Mouse (Mus musculus): ENCODE data around the gene Atad5. TPM values are rescaled to one million over a fixed set of nuclear protein-coding genes. Genes with fewer than 3 reads are reported as not detected.

Atad5 gene
- 0.10 and 0.18 TPM in 2 replicates for polyA plus RNA-seq (2012; rRNA removed)

DNA sequence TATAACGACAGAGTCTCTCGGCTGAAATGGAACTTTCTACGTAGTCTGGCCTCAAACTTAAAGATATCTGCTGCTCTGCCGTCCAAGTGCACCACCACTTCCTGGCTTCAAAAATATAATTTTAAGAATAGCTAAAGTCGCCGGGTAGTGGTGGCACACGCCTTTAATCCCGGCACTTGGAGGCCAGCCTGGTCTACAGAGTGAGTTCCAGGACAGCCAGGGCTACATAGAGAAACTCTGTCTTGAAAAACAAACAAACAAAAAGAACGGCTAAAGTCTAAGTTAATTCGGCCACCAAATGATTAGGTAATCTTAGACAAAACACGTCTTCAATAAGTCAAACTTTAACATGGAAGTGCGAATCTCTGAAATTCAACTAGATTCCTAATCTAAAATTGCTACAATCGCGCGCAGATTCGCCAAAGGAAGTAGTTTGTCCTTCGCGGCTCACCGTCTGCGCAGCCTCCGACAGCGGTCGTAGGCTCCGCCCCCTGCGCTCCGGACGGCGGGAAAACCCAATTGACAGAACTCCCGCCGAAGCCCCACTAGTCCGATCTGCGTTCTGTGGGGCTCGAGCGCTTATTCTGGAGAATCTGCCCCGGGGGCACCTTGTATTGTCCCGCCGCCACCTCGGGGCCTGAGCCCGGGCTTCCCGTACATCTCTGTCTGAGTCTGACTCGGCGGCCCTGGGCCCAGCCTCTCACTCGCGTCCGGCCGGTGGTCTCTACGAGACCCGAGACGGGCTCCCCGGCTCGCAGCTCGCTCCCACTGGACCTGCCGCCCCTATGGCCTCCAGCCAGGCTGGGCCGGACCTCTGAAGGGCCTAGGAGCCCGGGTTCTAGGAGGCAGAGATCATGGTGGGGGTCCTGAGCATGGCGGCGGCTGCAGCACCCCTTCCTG, at the start of gene Atad5:
Gene Atad5 (plus strand): TSS at position 484 of the 900 bp plus-strand sequence.
- 4% methylated on average over 57 of the region's 57 CpGs for WGBS
- Histone ChIP-seq H3K36me3 (ENCODE audit: control insufficient read depth, insufficient read depth, low read length) (no peaks in the 10 kb centered on the region), H3K4me3 (ENCODE audit: low read depth, low read length) (peak within 1 kb of the TSS; percentile 72), H3K4me1 (ENCODE audit: control insufficient read depth, insufficient read depth, insufficient read length, low read length) (peaks cover 11% of the 10 kb centered on the region; the same call in 1 of the 2 replicates), H3K27me3 (ENCODE audit: control insufficient read depth, insufficient read depth, low read length) (no peaks in the 10 kb centered on the region), H3K27ac (ENCODE audit: insufficient read depth, low read depth, low read length) (no peak within 1 kb of the TSS)
- TF ChIP-seq POLR2A (IDR thresholded peaks at IDR 0.05; ENCODE audit: low read depth, low read length) (no peak; the same call in 1 of the 2 replicates), CTCF (IDR thresholded peaks at IDR 0.05; ENCODE audit: extremely low read depth, insufficient read length, insufficient replicate concordance, low read depth, low read length) (no peak)

DNA sequence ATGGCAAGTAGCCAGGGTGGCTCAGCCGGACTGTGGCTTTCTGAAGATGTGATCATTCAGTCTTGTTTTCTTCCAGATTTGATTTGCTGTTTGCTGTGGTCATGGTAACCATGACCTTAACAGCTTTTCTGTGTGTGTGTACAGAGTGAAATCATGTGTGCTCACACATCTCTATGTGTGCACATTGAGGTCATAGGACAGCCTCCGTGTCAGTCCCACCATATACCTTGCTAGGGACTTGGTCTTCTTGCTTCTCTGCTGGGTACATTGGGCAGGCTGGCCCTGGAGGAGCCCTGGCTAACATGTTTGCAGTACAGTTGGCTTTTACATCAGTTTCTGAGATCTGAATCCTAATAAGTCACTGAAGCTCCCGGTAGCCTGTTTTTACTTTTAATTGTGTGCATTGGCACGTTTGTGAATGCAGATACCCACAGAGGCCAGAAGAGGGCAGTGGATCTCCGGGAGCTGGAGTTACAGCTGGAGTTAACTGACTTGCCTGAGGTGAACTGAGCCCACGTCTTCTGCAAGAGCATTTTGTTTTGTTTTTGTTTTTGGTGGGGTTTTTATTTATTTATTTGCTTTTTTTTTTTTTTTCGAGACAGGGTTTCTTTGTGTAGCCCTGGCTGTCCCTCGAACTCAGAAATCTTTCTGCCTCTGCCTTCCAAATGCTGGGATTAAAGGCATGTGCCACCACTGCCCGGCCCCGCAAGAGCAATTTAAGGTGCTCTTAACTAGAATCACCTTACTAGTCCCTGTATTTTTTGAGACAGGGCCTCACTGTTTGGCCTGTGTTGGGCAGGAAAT, 46.4 kb upstream of the Atad5 start:
- 49% methylated on average over 10 of the region's 10 CpGs for WGBS
- Histone ChIP-seq H3K27ac (ENCODE audit: insufficient read depth, low read depth, low read length) (no peak overlapping the region), H3K27me3 (ENCODE audit: control insufficient read depth, insufficient read depth, low read length) (no peaks in the 10 kb centered on the region), H3K4me3 (ENCODE audit: low read depth, low read length) (no peak overlapping the region), H3K4me1 (ENCODE audit: control insufficient read depth, insufficient read depth, insufficient read length, low read length) (no peaks in the 10 kb centered on the region), H3K36me3 (ENCODE audit: control insufficient read depth, insufficient read depth, low read length) (peaks cover 8% of the 10 kb centered on the region)
- TF ChIP-seq POLR2A (IDR thresholded peaks at IDR 0.05; ENCODE audit: low read depth, low read length) (no peak), CTCF (IDR thresholded peaks at IDR 0.05; ENCODE audit: extremely low read depth, insufficient read length, insufficient replicate concordance, low read depth, low read length) (peak; percentile 75; the same call in 1 of the 2 replicates)

- TF ChIP-seq CTCF (IDR thresholded peaks at IDR 0.05; ENCODE audit: extremely low read depth, insufficient read length, insufficient replicate concordance, low read depth, low read length), result no peak
- TF ChIP-seq POLR2A (IDR thresholded peaks at IDR 0.05; ENCODE audit: low read depth, low read length), result no peak
- H3K4me1 ChIP-seq (ENCODE audit: control insufficient read depth, insufficient read depth, insufficient read length, low read length), result no peaks in the 10 kb centered on the region
- no peak overlapping the region for H3K4me3 ChIP-seq (ENCODE audit: low read depth, low read length)
- peaks cover 12% of the 10 kb centered on the region for H3K36me3 ChIP-seq (ENCODE audit: control insufficient read depth, insufficient read depth, low read length)
- 81% methylated on average over 8 of the region's 8 CpGs for WGBS
- H3K27ac ChIP-seq (ENCODE audit: insufficient read depth, low read depth, low read length), result no peak overlapping the region
- no peaks in the 10 kb centered on the region for H3K27me3 ChIP-seq (ENCODE audit: control insufficient read depth, insufficient read depth, low read length)
Measured at GRCm38 (mm10) chr11:80043419-80043817, 45.8 kb upstream of the Atad5 start.

- Histone ChIP-seq H3K27me3 (ENCODE audit: control insufficient read depth, insufficient read depth, low read length) (no peaks in the 10 kb centered on the region), H3K4me1 (ENCODE audit: control insufficient read depth, insufficient read depth, insufficient read length, low read length) (no peaks in the 10 kb centered on the region), H3K36me3 (ENCODE audit: control insufficient read depth, insufficient read depth, low read length) (peaks cover 24% of the 10 kb centered on the region), H3K27ac (ENCODE audit: insufficient read depth, low read depth, low read length) (no peak overlapping the region), H3K4me3 (ENCODE audit: low read depth, low read length) (no peak overlapping the region)
- TF ChIP-seq POLR2A (IDR thresholded peaks at IDR 0.05; ENCODE audit: low read depth, low read length) (no peak), CTCF (IDR thresholded peaks at IDR 0.05; ENCODE audit: extremely low read depth, insufficient read length, insufficient replicate concordance, low read depth, low read length) (no peak)
- WGBS, result 86% methylated on average over 7 of the region's 7 CpGs
Measured at GRCm38 (mm10) chr11:80046856-80047255, 42.3 kb upstream of the Atad5 start.

GRCm38 (mm10) chr11:80050088-80050487, 39.1 kb upstream of the Atad5 start:
- Histone ChIP-seq H3K4me3 (ENCODE audit: low read depth, low read length) (no peak overlapping the region), H3K4me1 (ENCODE audit: control insufficient read depth, insufficient read depth, insufficient read length, low read length) (no peaks in the 10 kb centered on the region), H3K36me3 (ENCODE audit: control insufficient read depth, insufficient read depth, low read length) (peaks cover 47% of the 10 kb centered on the region), H3K27me3 (ENCODE audit: control insufficient read depth, insufficient read depth, low read length) (no peaks in the 10 kb centered on the region), H3K27ac (ENCODE audit: insufficient read depth, low read depth, low read length) (no peak overlapping the region)
- 72% methylated on average over 2 of the region's 2 CpGs for WGBS
- no peak for TF ChIP-seq POLR2A (IDR thresholded peaks at IDR 0.05; ENCODE audit: low read depth, low read length)
- TF ChIP-seq CTCF (IDR thresholded peaks at IDR 0.05; ENCODE audit: extremely low read depth, insufficient read length, insufficient replicate concordance, low read depth, low read length), result no peak

DNA sequence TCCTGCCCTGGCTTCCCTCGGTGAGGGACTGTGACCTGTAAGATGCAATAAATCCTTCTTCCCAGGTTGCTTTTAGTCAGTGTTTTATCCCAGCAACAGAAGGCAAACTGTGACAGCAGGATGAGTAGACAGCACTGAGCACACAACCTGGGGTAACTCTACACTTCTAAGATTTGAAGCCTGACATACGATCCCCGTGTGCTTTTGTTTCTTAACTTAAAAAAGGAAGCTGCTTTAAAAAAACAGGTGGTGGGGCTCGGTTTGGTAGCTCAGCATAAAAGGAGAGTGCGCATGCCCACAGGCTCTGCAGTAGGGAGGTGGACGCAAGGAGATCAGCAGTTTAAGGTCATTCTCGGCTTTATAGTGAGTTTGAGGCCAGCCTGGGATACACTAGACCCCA, 36.7 kb upstream of the Atad5 start:
- Histone ChIP-seq H3K27me3 (ENCODE audit: control insufficient read depth, insufficient read depth, low read length) (no peaks in the 10 kb centered on the region), H3K4me3 (ENCODE audit: low read depth, low read length) (no peak overlapping the region), H3K36me3 (ENCODE audit: control insufficient read depth, insufficient read depth, low read length) (peaks cover 57% of the 10 kb centered on the region), H3K4me1 (ENCODE audit: control insufficient read depth, insufficient read depth, insufficient read length, low read length) (no peaks in the 10 kb centered on the region), H3K27ac (ENCODE audit: insufficient read depth, low read depth, low read length) (no peak overlapping the region)
- WGBS, result 83% methylated on average over 7 of the region's 7 CpGs
- TF ChIP-seq POLR2A (IDR thresholded peaks at IDR 0.05; ENCODE audit: low read depth, low read length), result no peak

DNA sequence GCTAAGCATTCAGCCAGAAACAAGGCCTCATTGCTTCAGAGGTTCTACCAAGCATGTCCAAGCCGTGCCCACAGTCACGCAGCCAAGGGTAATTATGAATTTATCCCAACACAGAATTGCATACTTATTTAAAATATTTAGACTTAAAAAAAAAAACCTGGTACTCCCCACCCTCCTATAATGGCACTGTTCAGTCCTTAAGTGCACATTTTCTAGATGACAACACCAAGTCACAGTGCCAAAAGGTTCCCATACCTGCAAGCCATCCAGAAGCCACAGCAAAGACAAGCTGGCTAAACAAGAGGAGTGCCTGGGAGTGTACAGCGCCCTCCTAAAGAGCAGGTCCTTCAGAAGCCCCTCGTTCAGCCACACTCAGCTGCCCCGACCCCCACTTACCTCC, 36.0 kb upstream of the Atad5 start:
- no peaks in the 10 kb centered on the region for H3K27me3 ChIP-seq (ENCODE audit: control insufficient read depth, insufficient read depth, low read length)
- H3K27ac ChIP-seq (ENCODE audit: insufficient read depth, low read depth, low read length), result no peak overlapping the region
- TF ChIP-seq CTCF (IDR thresholded peaks at IDR 0.05; ENCODE audit: extremely low read depth, insufficient read length, insufficient replicate concordance, low read depth, low read length) (no peak), POLR2A (IDR thresholded peaks at IDR 0.05; ENCODE audit: low read depth, low read length) (no peak)
- WGBS, result 94% methylated on average over 5 of the region's 5 CpGs
- peaks cover 60% of the 10 kb centered on the region for H3K36me3 ChIP-seq (ENCODE audit: control insufficient read depth, insufficient read depth, low read length)
- H3K4me1 ChIP-seq (ENCODE audit: control insufficient read depth, insufficient read depth, insufficient read length, low read length), result no peaks in the 10 kb centered on the region
- no peak overlapping the region for H3K4me3 ChIP-seq (ENCODE audit: low read depth, low read length)

Measured in small intestine, adult 2 months (tissue).